Mouse (Mus musculus) liver, embryonic 14.5 days (tissue): Measurements from ENCODE around the gene Ang5.
"Not testable (repeated sequence)": the region's sequence is repeated elsewhere in the genome, so short reads cannot be mapped to it uniquely, and the experiment has no call there.

ENCODE experiments used
- CTCF ChIP-seq: IDR thresholded peaks from 2 replicates; pipeline ENCODE4 v1.5.1; 2016; ENCODE audit warnings: antibody characterized with exemption, low read depth, control low read depth
- EP300 ChIP-seq: IDR thresholded peaks from 2 replicates; pipeline ENCODE4 v1.6.1; 2016; ENCODE audit warnings: antibody characterized with exemption, low read depth

DNA sequence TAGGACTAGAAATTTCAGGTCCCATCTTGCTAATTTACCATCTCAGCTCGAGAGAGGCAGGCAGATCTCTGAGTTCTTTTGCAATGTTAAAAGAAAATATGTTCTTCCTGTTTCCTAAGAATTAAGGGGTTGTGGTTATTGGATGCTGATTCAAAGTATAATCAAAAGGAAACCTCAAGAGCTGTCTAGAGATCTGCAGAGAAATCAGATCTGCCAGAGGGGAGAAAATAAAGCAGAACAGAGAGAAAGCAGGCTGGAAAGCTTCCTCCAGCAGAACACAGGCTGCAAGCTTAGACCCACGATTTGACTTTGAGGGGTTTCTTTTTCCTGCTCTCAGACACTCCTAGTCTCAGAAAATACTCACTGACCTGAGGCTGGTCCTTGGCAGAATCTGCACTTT is 52.8 kb downstream of the Ang5 start:
- not testable (repeated sequence) for TF ChIP-seq CTCF, EP300
